In genomic region chr1:55226011-55226857, GRCm38 (mm10) we compare ENCODE assay signal across 8 mouse cellular contexts. TPM values are rescaled to one million over a fixed set of nuclear protein-coding genes. Genes with fewer than 3 reads are reported as not detected.
DNase-seq lines count a peak whose midpoint lies in the region; ATAC-seq and TF ChIP-seq lines count a peak whose summit lies in the region.

Gene Rftn2, minus strand, starts transcription at chr1:55226782.

- H3K9ac ChIP-seq in heart, adult 2 months (ENCODE audit: low read depth, low read length), result peak within 1 kb of the TSS; percentile 61
- peak within 1 kb of the TSS; percentile 39 for H3K9ac ChIP-seq in liver, postnatal 0 days (replicated peaks)

- DNase-seq in kidney, adult 18-20 months, result peak; percentile 43
- DNase-seq in kidney, adult 11 months, result no peak
- peak; percentile 60 for DNase-seq in brain, embryonic 14.5 days (ENCODE audit: low read depth)
- DNase-seq in heart, adult 2 months, result peak; percentile 61 to 66
- DNase-seq in kidney, adult 9 months, result peak; percentile 15
- no peak for DNase-seq in liver, postnatal 0 days
- no peak for DNase-seq in right cerebral cortex, postnatal 4 days

- H3K4me1 ChIP-seq in heart, adult 2 months (ENCODE audit: control insufficient read depth, insufficient read depth, low read length), result peaks cover 5% of the 10 kb centered on the region
- no peaks in the 10 kb centered on the region for H3K4me1 ChIP-seq in liver, postnatal 0 days (ENCODE audit: insufficient read depth)

- 3% methylated on average over 26 of the region's 26 CpGs for WGBS in heart, adult 2 months
- WGBS in liver, postnatal 0 days (ENCODE audit: insufficient replicate concordance), result 6% methylated on average over 26 of the region's 26 CpGs

- no peak for TF ChIP-seq POLR2A in brain, embryonic 14.5 days (IDR thresholded peaks at IDR 0.05; ENCODE audit: borderline replicate concordance, extremely low read depth, insufficient read depth, insufficient read length, poor library complexity, severe bottlenecking)
- TF ChIP-seq POLR2A in heart, adult 2 months (IDR thresholded peaks at IDR 0.05; ENCODE audit: insufficient read depth, low read depth, low read length), result no peak

- no peaks in the 10 kb centered on the region for H3K27me3 ChIP-seq in heart, adult 2 months (ENCODE audit: control insufficient read depth, insufficient read depth, low read length)
- peaks cover 7% of the 10 kb centered on the region; the same call in 1 of the 2 replicates for H3K27me3 ChIP-seq in liver, postnatal 0 days (ENCODE audit: insufficient read depth, low read length)

- TF ChIP-seq CTCF in brain, embryonic 14.5 days (IDR thresholded peaks at IDR 0.05; ENCODE audit: borderline replicate concordance, extremely low read depth, insufficient read depth, insufficient read length), result no peak
- TF ChIP-seq CTCF in heart, adult 2 months (IDR thresholded peaks at IDR 0.05), result no peak
- TF ChIP-seq CTCF in liver, postnatal 0 days (IDR thresholded peaks at IDR 0.05; ENCODE audit: low read depth), result no peak

- H3K4me2 ChIP-seq in liver, postnatal 0 days (ENCODE audit: low read depth, low read length), result peak within 1 kb of the TSS; percentile 65

- TF ChIP-seq EP300 in heart, adult 2 months (IDR thresholded peaks at IDR 0.05; ENCODE audit: insufficient read depth, low read depth, low read length), result no peak
- TF ChIP-seq EP300 in liver, postnatal 0 days (IDR thresholded peaks at IDR 0.05; ENCODE audit: low read depth), result no peak

- no peak for ATAC-seq in liver, postnatal 0 days
- ATAC-seq in neutrophil, adult 5-6 weeks (ENCODE audit: extremely low read depth, insufficient number of reproducible peaks, low FRiP score, poor library complexity, severe bottlenecking), result no peak

- H3K36me3 ChIP-seq in heart, adult 2 months (ENCODE audit: control insufficient read depth, insufficient read depth, low read length), result 0 out of 2 replicates have a peak, but pooled peaks cover 2% of the 10 kb centered on the region
- H3K36me3 ChIP-seq in liver, postnatal 0 days (replicated peaks; ENCODE audit: insufficient read depth, low read length), result no peaks in the 10 kb centered on the region

- H3K9me3 ChIP-seq in liver, postnatal 0 days (ENCODE audit: low read length), result no peaks in the 10 kb centered on the region

- peak within 1 kb of the TSS; percentile 85 for H3K27ac ChIP-seq in heart, adult 2 months
- H3K27ac ChIP-seq in liver, postnatal 0 days (ENCODE audit: low read depth), result no peak within 1 kb of the TSS

- no peaks in the 10 kb centered on the region for H3K79me2 ChIP-seq in heart, adult 2 months (replicated peaks; ENCODE audit: control insufficient read depth, insufficient read depth, low read length)

- H3K4me3 ChIP-seq in heart, adult 2 months, result peak within 1 kb of the TSS; percentile 70
- H3K4me3 ChIP-seq in liver, postnatal 0 days (ENCODE audit: low read depth, low read length), result peak within 1 kb of the TSS; percentile 38

- intact Hi-C loops in heart, adult 2 months (cut with DNase I), result loop anchor here (5.0 kb wide), 1 partner anchor 199 kb away; the partner anchor contains the start of gene Sf3b1

RNA-seq across cellular contexts. Expression of gene Rftn2, which starts in this region (rescaled TPM):
- polyA plus RNA-seq in brain, embryonic 14.5 days (2012; rRNA removed), result 8.2 and 8.7 TPM in 2 replicates
- total RNA-seq in heart, adult 2 months (2021), result 10 to 100 TPM; 12.1 to 12.8 TPM
- polyA plus RNA-seq in heart, adult 2 months (2012; rRNA removed), result 2.7 and 6.4 TPM in 2 replicates
- polyA plus RNA-seq in liver, postnatal 0 days (2015; fragmentation: Nextera tagmentation; extraction: Ambion mirVana), result 0.41 and 0.52 TPM in 2 replicates
- total RNA-seq in neutrophil, adult 5-6 weeks (2017), result 14.1 and 18.4 TPM in 2 replicates

Comparison
In these comparisons a context has a peak if more than half of its experiments do, and no peak if none do; other contexts are left out.
1. DNase-seq: peak in kidney, adult 18-20 months (single experiment), brain, embryonic 14.5 days (single experiment), heart, adult 2 months (2 of 2) and kidney, adult 9 months (single experiment); none in kidney, adult 11 months (single experiment), liver, postnatal 0 days (single experiment) and right cerebral cortex, postnatal 4 days (single experiment).